Mouse (Mus musculus): Measurements from ENCODE around the gene Kcnc3. TPM values are rescaled to one million over a fixed set of nuclear protein-coding genes. Genes with fewer than 3 reads are reported as not detected.

The Kcnc3 gene
- polyA plus RNA-seq, 1 experiment from 2014 or later: 0.17 TPM

DNA sequence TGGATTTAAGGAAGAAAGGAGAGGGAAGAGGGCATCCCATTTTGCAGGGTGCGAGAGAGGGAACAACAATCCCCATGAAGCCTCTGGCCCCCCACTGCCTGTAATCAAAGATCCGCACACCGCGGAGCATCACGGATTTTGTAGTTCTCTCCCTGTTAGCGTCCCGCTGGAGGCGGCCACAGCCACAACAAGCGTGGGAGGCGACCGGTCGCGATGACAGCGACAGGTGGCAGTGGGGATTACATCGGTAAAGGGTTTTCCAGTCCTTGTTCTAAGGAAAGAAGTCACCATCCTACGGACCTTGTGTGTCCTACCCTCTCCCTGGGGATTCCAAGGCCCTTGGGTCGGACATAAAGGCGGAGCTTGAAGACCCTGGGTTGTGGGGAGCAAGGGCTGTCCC, 3.5 kb upstream of the Kcnc3 start:
- Histone ChIP-seq H3K4me2 (peak overlapping the region; percentile 56), H3K27me3 (replicated peaks) (peaks cover 85% of the 10 kb centered on the region), H3K36me3 (no peaks in the 10 kb centered on the region), H3K4me3 (peak overlapping the region; percentile 15), H3K9ac (no peak overlapping the region), H3K4me1 (replicated peaks) (peaks cover 28% of the 10 kb centered on the region), H3K9me3 (replicated peaks) (no peaks in the 10 kb centered on the region), H3K27ac (ENCODE audit: poor library complexity, severe bottlenecking) (no peak overlapping the region)
- under 1% methylated on average over 18 of the region's 18 CpGs for WGBS
- ATAC-seq (ENCODE audit: insufficient number of reproducible peaks, low FRiP score): no peak

DNA sequence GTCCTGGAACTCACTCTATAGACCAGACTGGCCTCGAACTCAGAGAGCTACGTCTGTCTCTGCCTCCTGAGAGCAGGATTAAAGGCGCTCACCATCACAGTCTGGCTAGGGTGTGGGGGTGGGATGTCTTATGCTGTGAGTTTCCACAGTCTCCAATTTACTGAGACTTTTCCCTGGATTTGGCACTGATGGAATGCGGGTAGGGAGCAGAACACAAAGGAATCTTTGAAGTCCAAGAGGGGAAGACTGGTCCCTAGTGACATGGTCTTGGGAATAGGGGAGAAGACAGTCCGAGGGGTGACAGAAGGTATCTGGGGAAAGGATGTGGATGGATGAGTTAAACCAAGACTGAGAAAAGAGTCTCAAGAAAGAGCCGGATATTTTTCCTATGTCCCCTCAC, 2.8 kb upstream of the Kcnc3 start:
- H3K36me3 ChIP-seq: no peaks in the 10 kb centered on the region
- no peak overlapping the region for H3K4me2 ChIP-seq
- H3K4me1 ChIP-seq (replicated peaks): peaks cover 28% of the 10 kb centered on the region
- H3K9ac ChIP-seq: no peak overlapping the region
- no peaks in the 10 kb centered on the region for H3K9me3 ChIP-seq (replicated peaks)
- peaks cover 87% of the 10 kb centered on the region for H3K27me3 ChIP-seq (replicated peaks)
- 34% methylated on average over 6 of the region's 6 CpGs for WGBS
- no peak for ATAC-seq (ENCODE audit: insufficient number of reproducible peaks, low FRiP score)
- H3K27ac ChIP-seq (ENCODE audit: poor library complexity, severe bottlenecking): no peak overlapping the region
- no peak overlapping the region for H3K4me3 ChIP-seq

DNA sequence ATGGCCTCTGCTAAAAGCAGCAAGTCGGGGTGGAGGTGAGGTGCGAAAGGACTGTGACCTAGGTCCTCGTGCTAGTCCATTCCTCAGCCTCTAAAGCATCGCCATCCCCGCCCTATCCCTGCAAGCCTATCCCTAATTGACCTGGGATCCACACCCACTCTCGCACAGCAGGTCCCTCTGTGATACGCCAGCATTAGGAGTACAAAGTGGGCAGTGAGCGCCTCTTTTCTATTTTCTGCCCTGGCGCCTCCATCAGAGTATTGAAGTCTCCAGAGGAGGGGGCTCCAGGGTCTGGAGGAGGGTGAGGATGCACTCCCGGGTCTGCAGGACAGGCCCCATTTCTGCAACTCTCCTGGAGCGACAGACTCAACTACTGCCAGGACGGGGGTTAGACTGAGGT, 2.1 kb upstream of the Kcnc3 start:
- H3K4me2 ChIP-seq: peak overlapping the region; percentile 91
- H3K9ac ChIP-seq: no peak overlapping the region
- H3K27me3 ChIP-seq (replicated peaks): peaks cover 91% of the 10 kb centered on the region
- no peak overlapping the region for H3K27ac ChIP-seq (ENCODE audit: poor library complexity, severe bottlenecking)
- H3K36me3 ChIP-seq: no peaks in the 10 kb centered on the region
- H3K9me3 ChIP-seq (replicated peaks): no peaks in the 10 kb centered on the region
- WGBS: 11% methylated on average over 12 of the region's 12 CpGs
- ATAC-seq (ENCODE audit: insufficient number of reproducible peaks, low FRiP score): no peak
- H3K4me1 ChIP-seq (replicated peaks): peaks cover 28% of the 10 kb centered on the region
- 0 out of 2 replicates have a peak overlapping the region, but pooled peaks have one; percentile 43 for H3K4me3 ChIP-seq

DNA sequence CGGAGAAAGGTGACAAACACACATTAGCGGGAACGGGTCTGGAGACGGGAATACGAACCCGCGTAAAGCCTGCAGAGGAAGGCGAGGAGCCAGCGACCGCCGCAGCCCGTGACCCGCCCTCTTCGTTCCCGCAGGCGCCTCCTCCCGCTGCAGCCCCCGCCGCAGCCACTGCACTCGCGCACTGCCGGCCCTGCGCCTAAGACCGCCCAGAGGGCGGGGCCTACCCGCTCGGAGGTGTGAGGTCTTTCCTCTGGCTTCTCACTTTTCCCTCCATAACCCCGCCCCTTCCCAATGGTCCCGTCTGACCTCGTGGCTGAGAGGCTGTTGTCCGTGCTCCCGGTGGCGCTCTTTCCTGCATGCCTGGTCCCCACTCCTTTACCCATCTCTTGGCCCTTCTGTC, 1.3 kb upstream of the Kcnc3 start:
- WGBS: under 1% methylated on average over 33 of the region's 33 CpGs
- ATAC-seq (ENCODE audit: insufficient number of reproducible peaks, low FRiP score): peak; percentile 33; the same call in 1 of the 2 replicates
- H3K9ac ChIP-seq: peak overlapping the region; percentile 25; the same call in 1 of the 2 replicates
- no peaks in the 10 kb centered on the region for H3K9me3 ChIP-seq (replicated peaks)
- peaks cover 33% of the 10 kb centered on the region for H3K4me1 ChIP-seq (replicated peaks)
- no peak overlapping the region for H3K27ac ChIP-seq (ENCODE audit: poor library complexity, severe bottlenecking)
- no peaks in the 10 kb centered on the region for H3K36me3 ChIP-seq
- peak overlapping the region; percentile 91 for H3K4me2 ChIP-seq
- peaks cover 99% of the 10 kb centered on the region for H3K27me3 ChIP-seq (replicated peaks)
- peak overlapping the region; percentile 43 for H3K4me3 ChIP-seq

DNA sequence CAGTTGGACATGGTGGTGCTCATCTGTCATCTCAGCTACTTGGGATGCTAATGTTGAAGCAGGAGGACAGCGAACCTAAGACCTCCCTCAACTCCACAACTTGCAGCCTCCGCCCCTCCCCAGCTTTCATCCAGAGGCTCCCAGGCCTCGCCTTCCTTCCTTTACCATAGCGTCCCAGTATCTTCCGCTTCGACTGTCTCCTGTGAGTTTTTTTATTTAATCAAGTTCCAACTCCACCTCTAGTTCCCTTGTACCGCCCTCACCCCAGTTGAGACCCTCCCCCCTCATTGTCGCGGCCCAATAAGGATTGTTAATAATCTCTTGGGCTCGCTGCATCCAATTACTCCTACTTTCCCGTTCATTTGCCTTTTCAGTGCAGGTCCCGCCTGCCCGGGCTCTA, 518 bp upstream of the Kcnc3 start:
- peaks cover 33% of the 10 kb centered on the region for H3K4me1 ChIP-seq (replicated peaks)
- H3K4me2 ChIP-seq: peak overlapping the region; percentile 91
- H3K4me3 ChIP-seq: peak overlapping the region; percentile 57
- H3K27ac ChIP-seq (ENCODE audit: poor library complexity, severe bottlenecking): no peak overlapping the region
- no peaks in the 10 kb centered on the region for H3K9me3 ChIP-seq (replicated peaks)
- H3K9ac ChIP-seq: no peak overlapping the region
- ATAC-seq (ENCODE audit: insufficient number of reproducible peaks, low FRiP score): no peak
- H3K27me3 ChIP-seq (replicated peaks): peaks cover 93% of the 10 kb centered on the region
- no peaks in the 10 kb centered on the region for H3K36me3 ChIP-seq
- 3% methylated on average over 13 of the region's 13 CpGs for WGBS

DNA sequence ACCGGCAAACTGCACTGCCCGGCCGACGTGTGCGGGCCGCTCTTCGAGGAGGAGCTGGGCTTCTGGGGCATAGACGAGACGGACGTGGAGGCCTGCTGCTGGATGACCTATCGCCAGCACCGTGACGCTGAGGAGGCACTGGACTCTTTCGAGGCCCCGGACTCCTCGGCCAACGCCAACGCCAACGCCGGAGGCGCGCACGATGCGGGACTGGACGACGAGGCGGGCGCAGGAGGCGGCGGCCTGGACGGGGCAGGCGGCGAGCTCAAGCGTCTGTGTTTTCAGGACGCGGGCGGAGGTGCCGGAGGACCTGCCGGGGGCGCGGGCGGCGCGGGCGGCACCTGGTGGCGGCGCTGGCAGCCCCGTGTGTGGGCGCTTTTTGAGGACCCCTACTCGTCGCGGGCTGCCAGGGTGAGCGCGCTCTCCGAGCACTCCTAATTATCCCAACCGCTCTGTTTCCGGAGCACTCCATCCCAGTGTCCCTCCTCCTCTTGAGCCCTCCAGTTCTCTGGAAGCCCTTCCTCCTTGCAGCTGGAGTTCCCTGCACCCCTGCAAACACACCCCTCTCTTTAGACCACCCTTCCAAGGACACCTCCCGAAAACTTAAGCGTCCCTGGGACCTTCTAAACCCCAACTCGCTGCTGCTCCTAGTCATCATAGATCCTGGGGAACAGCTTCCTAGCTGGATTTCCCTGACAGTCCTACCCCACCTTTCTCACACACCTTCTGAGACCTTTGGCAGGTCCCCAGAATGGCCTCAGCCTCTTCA, 1.1 kb downstream of the Kcnc3 start:
- H3K9ac ChIP-seq: peak overlapping the region; percentile 29; the same call in 1 of the 2 replicates
- no peak for ATAC-seq (ENCODE audit: insufficient number of reproducible peaks, low FRiP score)
- H3K4me3 ChIP-seq: peak overlapping the region; percentile 57
- no peaks in the 10 kb centered on the region for H3K36me3 ChIP-seq
- peak overlapping the region; percentile 91 for H3K4me2 ChIP-seq
- H3K4me1 ChIP-seq (replicated peaks): peaks cover 33% of the 10 kb centered on the region
- H3K27me3 ChIP-seq (replicated peaks): peaks cover 77% of the 10 kb centered on the region
- H3K27ac ChIP-seq (ENCODE audit: poor library complexity, severe bottlenecking): no peak overlapping the region
- no peaks in the 10 kb centered on the region for H3K9me3 ChIP-seq (replicated peaks)
- under 1% methylated on average over 60 of the region's 60 CpGs for WGBS

DNA sequence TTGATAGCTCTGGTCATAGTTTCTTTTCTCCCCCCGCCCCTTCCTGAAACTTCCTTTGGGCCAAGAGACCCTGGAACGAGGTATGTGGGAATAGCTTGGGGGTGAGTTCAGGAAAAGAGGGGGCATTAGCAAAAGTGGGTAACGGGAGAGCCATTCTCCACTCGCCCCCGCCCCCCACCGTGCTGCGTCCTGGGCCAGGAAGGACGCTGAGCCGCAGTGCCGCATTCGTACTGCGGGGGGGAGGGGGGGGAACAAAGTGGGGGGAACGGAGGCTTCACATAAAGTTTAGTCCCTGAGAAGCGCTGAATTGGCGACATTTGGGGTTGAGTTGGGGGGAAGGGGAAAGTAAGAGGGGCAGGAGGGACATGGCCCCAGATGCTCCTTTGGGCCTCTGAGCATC, 2.6 kb downstream of the Kcnc3 start:
- ATAC-seq (ENCODE audit: insufficient number of reproducible peaks, low FRiP score): no peak
- Histone ChIP-seq H3K9ac (no peak overlapping the region), H3K36me3 (no peaks in the 10 kb centered on the region), H3K4me3 (no peak overlapping the region), H3K4me2 (no peak overlapping the region), H3K9me3 (replicated peaks) (no peaks in the 10 kb centered on the region), H3K27me3 (replicated peaks) (peaks cover 62% of the 10 kb centered on the region), H3K4me1 (replicated peaks) (peaks cover 33% of the 10 kb centered on the region), H3K27ac (ENCODE audit: poor library complexity, severe bottlenecking) (no peak overlapping the region)
- 5% methylated on average over 15 of the region's 15 CpGs for WGBS

DNA sequence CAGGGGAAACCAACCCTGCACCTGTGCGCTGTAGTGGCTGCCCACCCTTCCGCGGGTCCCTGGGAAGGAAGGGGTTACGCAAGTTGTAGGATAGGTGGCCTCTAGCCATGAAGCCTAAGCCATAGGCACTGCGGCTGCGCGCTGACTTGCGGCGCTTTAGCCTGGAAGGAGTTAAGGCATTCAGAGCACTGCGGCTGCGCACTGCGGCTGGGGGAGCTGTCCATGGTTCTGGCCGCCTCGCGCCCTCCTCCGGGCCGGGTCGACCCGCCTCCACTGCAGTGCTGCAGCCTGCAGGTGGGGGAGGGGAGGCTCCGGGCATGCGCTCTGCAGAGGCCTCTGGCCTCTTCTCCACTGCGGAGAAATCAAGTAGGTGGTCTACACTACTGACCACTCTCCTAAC, 3.3 kb downstream of the Kcnc3 start:
- ATAC-seq (ENCODE audit: insufficient number of reproducible peaks, low FRiP score): peak; percentile 19; the same call in 1 of the 2 replicates

DNA sequence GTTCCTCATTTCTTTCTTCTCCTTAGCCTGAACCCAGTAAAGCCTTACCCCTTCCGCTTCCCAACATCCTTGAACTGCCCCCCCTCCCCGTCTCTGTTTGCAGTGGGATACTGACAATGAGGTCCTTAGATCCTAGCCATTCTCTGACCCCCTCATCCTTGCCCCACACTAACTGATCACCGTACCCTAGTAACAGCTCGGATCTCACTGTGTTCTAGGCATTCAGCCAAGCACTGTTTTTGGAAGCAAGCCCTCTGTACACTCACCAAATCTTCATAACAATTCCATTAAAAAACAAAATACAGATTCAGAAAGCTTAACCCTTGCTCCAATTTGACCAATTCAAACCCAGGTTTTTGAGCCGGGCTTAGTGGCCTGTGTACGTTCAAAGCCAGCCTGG, 3.8 kb downstream of the Kcnc3 start:
- H3K4me1 ChIP-seq (replicated peaks): peaks cover 23% of the 10 kb centered on the region
- no peaks in the 10 kb centered on the region for H3K9me3 ChIP-seq (replicated peaks)
- H3K36me3 ChIP-seq: no peaks in the 10 kb centered on the region
- no peak for ATAC-seq (ENCODE audit: insufficient number of reproducible peaks, low FRiP score)
- H3K4me2 ChIP-seq: no peak overlapping the region
- peaks cover 60% of the 10 kb centered on the region for H3K27me3 ChIP-seq (replicated peaks)
- no peak overlapping the region for H3K27ac ChIP-seq (ENCODE audit: poor library complexity, severe bottlenecking)
- WGBS: 56% methylated on average over 6 of the region's 6 CpGs
- no peak overlapping the region for H3K9ac ChIP-seq
- H3K4me3 ChIP-seq: no peak overlapping the region

More for the DNA sequence above, 3.3 kb downstream of the Kcnc3 start:
- 0 out of 2 replicates have a peak overlapping the region, but pooled peaks have one; percentile 22 for H3K4me2 ChIP-seq
- H3K27ac ChIP-seq (ENCODE audit: poor library complexity, severe bottlenecking): no peak overlapping the region
- WGBS: under 1% methylated on average over 22 of the region's 22 CpGs
- H3K27me3 ChIP-seq (replicated peaks): peaks cover 61% of the 10 kb centered on the region
- H3K4me3 ChIP-seq: no peak overlapping the region
- peaks cover 28% of the 10 kb centered on the region for H3K4me1 ChIP-seq (replicated peaks)
- H3K9ac ChIP-seq: no peak overlapping the region
- no peaks in the 10 kb centered on the region for H3K36me3 ChIP-seq
- no peaks in the 10 kb centered on the region for H3K9me3 ChIP-seq (replicated peaks)

DNA sequence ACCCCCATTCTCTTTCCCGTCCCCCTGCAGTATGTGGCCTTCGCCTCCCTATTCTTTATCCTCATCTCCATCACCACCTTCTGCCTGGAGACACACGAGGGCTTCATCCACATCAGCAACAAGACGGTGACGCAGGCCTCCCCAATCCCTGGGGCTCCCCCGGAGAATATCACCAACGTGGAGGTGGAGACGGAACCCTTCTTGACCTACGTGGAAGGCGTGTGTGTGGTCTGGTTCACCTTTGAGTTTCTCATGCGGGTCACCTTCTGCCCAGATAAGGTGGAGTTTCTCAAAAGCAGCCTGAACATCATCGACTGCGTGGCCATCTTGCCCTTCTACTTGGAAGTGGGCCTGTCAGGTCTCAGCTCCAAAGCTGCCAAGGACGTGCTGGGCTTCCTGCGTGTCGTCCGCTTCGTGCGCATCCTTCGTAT, 4.7 kb downstream of the Kcnc3 start:
- H3K9ac ChIP-seq: no peak overlapping the region
- H3K27me3 ChIP-seq (replicated peaks): peaks cover 60% of the 10 kb centered on the region
- H3K4me1 ChIP-seq (replicated peaks): peaks cover 21% of the 10 kb centered on the region
- H3K4me3 ChIP-seq: no peak overlapping the region
- no peak overlapping the region for H3K27ac ChIP-seq (ENCODE audit: poor library complexity, severe bottlenecking)
- 91% methylated on average over 20 of the region's 20 CpGs for WGBS
- no peaks in the 10 kb centered on the region for H3K9me3 ChIP-seq (replicated peaks)
- no peak for ATAC-seq (ENCODE audit: insufficient number of reproducible peaks, low FRiP score)
- H3K4me2 ChIP-seq: no peak overlapping the region
- H3K36me3 ChIP-seq: no peaks in the 10 kb centered on the region

DNA sequence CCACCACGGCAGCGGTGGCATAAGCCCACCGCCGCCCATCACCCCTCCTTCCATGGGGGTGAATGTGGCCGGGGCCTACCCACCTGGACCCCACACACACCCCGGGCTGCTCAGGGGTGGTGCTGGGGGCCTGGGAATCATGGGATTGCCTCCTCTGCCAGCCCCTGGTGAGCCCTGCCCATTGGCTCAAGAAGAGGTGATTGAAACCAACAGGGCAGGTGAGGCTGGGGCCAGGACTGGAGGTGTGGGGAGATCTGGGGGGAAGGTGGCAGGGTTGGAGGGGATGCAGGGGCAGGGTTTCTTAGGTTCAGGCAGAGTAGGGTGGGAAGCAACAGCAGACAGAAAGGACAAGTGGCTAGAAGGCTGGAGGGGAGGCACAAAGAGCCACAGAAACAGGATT, 5.6 kb downstream of the Kcnc3 start:
- no peaks in the 10 kb centered on the region for H3K36me3 ChIP-seq
- no peak overlapping the region for H3K27ac ChIP-seq (ENCODE audit: poor library complexity, severe bottlenecking)
- H3K4me2 ChIP-seq: no peak overlapping the region
- H3K9me3 ChIP-seq (replicated peaks): no peaks in the 10 kb centered on the region
- peaks cover 12% of the 10 kb centered on the region for H3K4me1 ChIP-seq (replicated peaks)
- WGBS: 92% methylated on average over 6 of the region's 6 CpGs
- H3K4me3 ChIP-seq: no peak overlapping the region
- H3K27me3 ChIP-seq (replicated peaks): peaks cover 60% of the 10 kb centered on the region
- no peak overlapping the region for H3K9ac ChIP-seq
- no peak for ATAC-seq (ENCODE audit: insufficient number of reproducible peaks, low FRiP score)

All from heart, embryonic 12.5 days (tissue).